Mouse (Mus musculus): Measurements from ENCODE around the gene 2510009E07Rik.
"Not testable (repeated sequence)": the region's sequence is repeated elsewhere in the genome, so short reads cannot be mapped to it uniquely, and the experiment has no call there.

2510009E07Rik gene

GRCm38 (mm10) chr16:21676791-21677190 lies 17.7 kb downstream of the 2510009E07Rik start:
- no peak for DNase-seq (ENCODE audit: low spot score in 2 of 2)

- not testable (repeated sequence) for DNase-seq (ENCODE audit: low spot score in 2 of 2)
Observed at GRCm38 (mm10) chr16:21673651-21674050, 20.8 kb downstream of the 2510009E07Rik start.

- not testable (repeated sequence) for DNase-seq (ENCODE audit: low spot score in 2 of 2)
Observed at GRCm38 (mm10) chr16:21673046-21673445, 21.4 kb downstream of the 2510009E07Rik start.

GRCm38 (mm10) chr16:21671878-21672277 lies 22.6 kb downstream of the 2510009E07Rik start:
- no peak for DNase-seq (ENCODE audit: low spot score in 2 of 2)

- no peak for DNase-seq (ENCODE audit: low spot score in 2 of 2)
Observed at GRCm38 (mm10) chr16:21665423-21665986, 29.0 kb downstream of the 2510009E07Rik start.

- DNase-seq (ENCODE audit: low spot score in 2 of 2) = no peak
Observed at GRCm38 (mm10) chr16:21664633-21665363, 29.7 kb downstream of the 2510009E07Rik start.

GRCm38 (mm10) chr16:21655961-21656360 lies 38.5 kb downstream of the 2510009E07Rik start:
- no peak for DNase-seq (ENCODE audit: low spot score in 2 of 2)

- no peak for DNase-seq (ENCODE audit: low spot score in 2 of 2)
Observed at GRCm38 (mm10) chr16:21655291-21655690, 39.2 kb downstream of the 2510009E07Rik start.

- no peak for DNase-seq (ENCODE audit: low spot score in 2 of 2)
Observed at GRCm38 (mm10) chr16:21654384-21654783, 40.1 kb downstream of the 2510009E07Rik start.

- DNase-seq (ENCODE audit: low spot score in 2 of 2) = no peak
Observed at GRCm38 (mm10) chr16:21653151-21653550, 41.3 kb downstream of the 2510009E07Rik start.

- no peak for DNase-seq (ENCODE audit: low spot score in 2 of 2)
Observed at GRCm38 (mm10) chr16:21651161-21651560, 43.3 kb downstream of the 2510009E07Rik start.

- no peak for DNase-seq (ENCODE audit: low spot score in 2 of 2)
Observed at GRCm38 (mm10) chr16:21650289-21650688, 44.2 kb downstream of the 2510009E07Rik start.

GRCm38 (mm10) chr16:21648800-21649199 lies 45.7 kb downstream of the 2510009E07Rik start:
- no peak for DNase-seq (ENCODE audit: low spot score in 2 of 2)

- no peak for DNase-seq (ENCODE audit: low spot score in 2 of 2)
Observed at GRCm38 (mm10) chr16:21646496-21646895, 48.0 kb downstream of the 2510009E07Rik start.

- DNase-seq (ENCODE audit: low spot score in 2 of 2) = no peak
Observed at GRCm38 (mm10) chr16:21645915-21646314, 48.5 kb downstream of the 2510009E07Rik start.

GRCm38 (mm10) chr16:21644574-21644973 lies 49.9 kb downstream of the 2510009E07Rik start:
- no peak for DNase-seq (ENCODE audit: low spot score in 2 of 2)

- DNase-seq (ENCODE audit: low spot score in 2 of 2) = no peak
Observed at GRCm38 (mm10) chr16:21644066-21644561, 50.4 kb downstream of the 2510009E07Rik start.

GRCm38 (mm10) chr16:21643621-21644041 lies 50.8 kb downstream of the 2510009E07Rik start:
- no peak for DNase-seq (ENCODE audit: low spot score in 2 of 2)

GRCm38 (mm10) chr16:21642906-21643305 lies 51.6 kb downstream of the 2510009E07Rik start:
- no peak for DNase-seq (ENCODE audit: low spot score in 2 of 2)

GRCm38 (mm10) chr16:21641944-21642343 lies 52.5 kb downstream of the 2510009E07Rik start:
- no peak for DNase-seq (ENCODE audit: low spot score in 2 of 2)

GRCm38 (mm10) chr16:21640766-21641499 lies 53.5 kb downstream of the 2510009E07Rik start:
- no peak for DNase-seq (ENCODE audit: low spot score in 2 of 2)

- DNase-seq (ENCODE audit: low spot score in 2 of 2) = no peak
Observed at GRCm38 (mm10) chr16:21637201-21637819, 57.2 kb downstream of the 2510009E07Rik start.
